Mouse (Mus musculus) cerebellum, adult 2 months (tissue): Measurements from ENCODE around the gene Bpnt1.

ENCODE experiments used
- CTCF ChIP-seq: fragments of 200-500 bp; IDR thresholded peaks from 2 replicates; pipeline ENCODE4 v1.5.1; 2011; ENCODE audit warnings: low read depth, mild to moderate bottlenecking, control low read depth, low read length, moderate library complexity, borderline replicate concordance; ENCODE audit not compliant: insufficient read depth
- POLR2A ChIP-seq: fragments of 200-500 bp; IDR thresholded peaks from 2 replicates; pipeline ENCODE4 v1.6.1; 2011; ENCODE audit warnings: low read length, control low read depth, borderline replicate concordance; ENCODE audit not compliant: insufficient read depth

GRCm38 (mm10) chr1:185306836-185307235, 25.1 kb upstream of the Bpnt1 start:
- TF ChIP-seq CTCF = no peak
- no peak for TF ChIP-seq POLR2A
